Mouse (Mus musculus): ENCODE data around the gene Galk1.
"Not testable (repeated sequence)": the region's sequence is repeated elsewhere in the genome, so short reads cannot be mapped to it uniquely, and the experiment has no call there.

Gene Galk1

DNA sequence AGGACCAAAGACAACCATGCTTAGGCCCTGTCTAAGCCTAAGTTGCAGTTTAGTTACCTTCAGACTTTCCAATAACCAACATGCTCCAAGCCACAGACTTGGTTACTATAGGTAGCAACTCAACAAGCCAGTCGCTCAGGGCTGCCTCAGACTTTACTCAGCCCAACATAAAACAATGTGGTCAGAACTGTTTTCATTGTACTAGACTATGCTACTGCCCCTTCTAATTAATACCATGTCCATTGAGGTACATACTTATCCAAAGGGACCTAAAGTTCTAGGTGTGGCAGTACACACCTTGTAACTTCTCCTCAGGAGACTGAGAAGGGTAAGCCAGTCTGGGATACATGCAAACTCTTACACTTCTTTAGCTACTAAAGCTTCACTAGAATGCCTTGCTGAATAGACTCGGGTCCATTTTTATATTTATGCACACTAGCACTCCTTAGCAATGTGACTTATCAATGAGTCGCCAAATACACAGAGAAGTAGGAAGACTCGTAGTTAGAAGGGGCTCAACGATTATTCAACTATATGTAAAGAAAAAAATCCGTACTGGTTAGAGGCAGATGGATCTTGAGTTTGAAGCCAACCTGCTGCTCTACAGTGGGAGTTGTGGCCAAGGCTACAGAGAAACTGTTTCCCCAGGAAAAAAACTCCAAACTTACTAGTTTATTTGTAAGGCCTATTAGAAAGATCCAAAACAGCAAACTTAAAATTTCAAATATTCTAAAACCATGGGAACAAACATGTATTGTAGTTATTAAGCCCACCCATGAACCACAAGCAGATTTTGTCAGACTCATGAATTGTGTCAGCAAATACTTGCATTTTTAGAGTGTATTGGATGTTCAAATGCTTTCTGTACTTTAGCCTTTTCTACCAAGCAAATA, 9.1 kb upstream of the Galk1 start:
- Histone ChIP-seq H3K27me3 (ENCODE audit: insufficient read depth, low read length) (no peaks in the 10 kb centered on the region), H3K9me3 (ENCODE audit: low read length) (no peaks in the 10 kb centered on the region), H3K4me3 (replicated peaks; ENCODE audit: low read length) (no peak overlapping the region; the same call in 1 of the 2 replicates), H3K4me1 (replicated peaks; ENCODE audit: low read depth, low read length) (peaks cover 23% of the 10 kb centered on the region), H3K36me3 (ENCODE audit: insufficient read depth, low read length) (peaks cover 27% of the 10 kb centered on the region)
- no peak for TF ChIP-seq CTCF (conservative IDR thresholded peaks at IDR 0.05; ENCODE audit: low read length)
- TF ChIP-seq POU5F1 (IDR thresholded peaks at IDR 0.05; ENCODE audit: borderline replicate concordance, low read length): no peak
- no peak for TF ChIP-seq NANOG (IDR thresholded peaks at IDR 0.05; ENCODE audit: borderline replicate concordance, low read length)

DNA sequence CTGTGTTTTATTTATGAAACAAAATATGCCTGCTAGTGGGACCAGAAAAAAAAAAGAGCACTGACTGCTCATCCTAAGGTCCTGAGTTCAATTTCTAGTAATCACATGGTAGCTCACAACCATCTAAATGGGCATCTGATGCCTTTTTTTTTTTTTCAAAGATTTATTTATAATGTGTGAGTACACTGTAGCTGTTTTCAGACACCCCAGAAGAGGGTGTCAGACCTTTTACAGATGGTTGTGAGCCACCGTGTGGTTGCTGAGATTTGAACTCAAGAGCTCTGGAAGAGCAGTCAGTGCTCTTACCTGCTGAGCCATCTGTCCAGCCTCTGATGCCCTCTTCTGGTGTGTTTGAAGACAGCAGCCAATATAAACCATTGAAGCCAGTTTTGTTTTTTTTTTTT, 8.0 kb upstream of the Galk1 start:
- peaks cover 27% of the 10 kb centered on the region for H3K36me3 ChIP-seq (ENCODE audit: insufficient read depth, low read length)
- TF ChIP-seq NANOG (IDR thresholded peaks at IDR 0.05; ENCODE audit: borderline replicate concordance, low read length) (no peak), CTCF (conservative IDR thresholded peaks at IDR 0.05; ENCODE audit: low read length) (peak; percentile 17)
- H3K27me3 ChIP-seq (ENCODE audit: insufficient read depth, low read length): peaks cover 2% of the 10 kb centered on the region; the same call in 1 of the 2 replicates
- no peak overlapping the region for H3K4me3 ChIP-seq (replicated peaks; ENCODE audit: low read length)
- peaks cover 23% of the 10 kb centered on the region for H3K4me1 ChIP-seq (replicated peaks; ENCODE audit: low read depth, low read length)
- H3K9me3 ChIP-seq (ENCODE audit: low read length): no peaks in the 10 kb centered on the region

DNA sequence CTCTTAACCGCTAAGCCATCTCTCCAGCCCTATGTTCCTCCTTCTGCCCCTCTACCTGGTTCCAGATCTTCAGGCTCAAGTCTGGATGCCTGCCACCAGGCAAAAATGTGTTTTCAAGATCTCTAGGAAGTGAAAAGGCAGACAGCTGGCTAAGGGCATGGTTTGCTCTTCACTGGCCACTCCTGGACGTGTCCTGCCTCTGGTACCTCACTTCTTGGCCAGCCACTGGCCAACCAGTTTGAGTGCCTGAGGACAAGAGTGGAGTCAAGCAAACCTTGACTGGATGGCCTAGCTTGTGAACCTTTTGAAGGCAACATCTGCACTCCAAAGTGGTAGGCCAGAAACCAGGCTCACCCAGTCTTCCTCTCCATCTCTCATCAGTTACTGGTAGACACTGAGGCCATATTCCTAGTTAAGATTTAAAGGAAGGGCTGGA, 7.5 kb upstream of the Galk1 start:
- TF ChIP-seq POU5F1 (IDR thresholded peaks at IDR 0.05; ENCODE audit: borderline replicate concordance, low read length): no peak
- TF ChIP-seq CTCF (conservative IDR thresholded peaks at IDR 0.05; ENCODE audit: low read length): no peak
- no peak for TF ChIP-seq NANOG (IDR thresholded peaks at IDR 0.05; ENCODE audit: borderline replicate concordance, low read length)

DNA sequence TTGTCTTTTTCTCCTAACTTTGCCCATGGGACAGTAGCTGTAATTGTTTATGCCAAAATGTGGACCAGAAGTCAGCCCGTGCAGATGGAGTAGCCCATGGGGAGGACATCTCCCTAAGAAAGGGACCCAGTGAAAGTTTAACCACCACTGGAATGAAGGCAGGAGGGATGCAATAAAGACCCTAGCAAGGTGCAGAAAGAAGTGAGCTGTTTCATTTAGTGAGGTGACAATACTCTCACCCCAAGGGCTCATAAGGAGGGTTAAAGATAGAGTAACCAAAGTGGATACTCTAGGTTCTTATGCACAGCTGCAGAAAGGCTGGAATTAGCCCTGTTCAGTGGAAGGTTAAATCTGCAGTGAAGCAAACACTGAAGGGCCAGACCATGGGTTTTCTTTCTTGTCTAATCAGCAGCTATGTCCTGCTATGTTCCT, 6.9 kb upstream of the Galk1 start:
- TF ChIP-seq NANOG (IDR thresholded peaks at IDR 0.05; ENCODE audit: borderline replicate concordance, low read length) (no peak), CTCF (conservative IDR thresholded peaks at IDR 0.05; ENCODE audit: low read length) (no peak), POU5F1 (IDR thresholded peaks at IDR 0.05; ENCODE audit: borderline replicate concordance, low read length) (no peak)
- no peaks in the 10 kb centered on the region for H3K9me3 ChIP-seq (ENCODE audit: low read length)
- H3K4me1 ChIP-seq (replicated peaks; ENCODE audit: low read depth, low read length): peaks cover 23% of the 10 kb centered on the region
- peaks cover 5% of the 10 kb centered on the region; the same call in 1 of the 2 replicates for H3K27me3 ChIP-seq (ENCODE audit: insufficient read depth, low read length)
- H3K4me3 ChIP-seq (replicated peaks; ENCODE audit: low read length): no peak overlapping the region
- H3K36me3 ChIP-seq (ENCODE audit: insufficient read depth, low read length): peaks cover 27% of the 10 kb centered on the region

More for the DNA sequence above, 7.5 kb upstream of the Galk1 start:
- Histone ChIP-seq H3K9me3 (ENCODE audit: low read length) (no peaks in the 10 kb centered on the region), H3K4me1 (replicated peaks; ENCODE audit: low read depth, low read length) (peaks cover 23% of the 10 kb centered on the region), H3K36me3 (ENCODE audit: insufficient read depth, low read length) (peaks cover 27% of the 10 kb centered on the region), H3K27me3 (ENCODE audit: insufficient read depth, low read length) (peaks cover 2% of the 10 kb centered on the region; the same call in 1 of the 2 replicates), H3K4me3 (replicated peaks; ENCODE audit: low read length) (no peak overlapping the region)

DNA sequence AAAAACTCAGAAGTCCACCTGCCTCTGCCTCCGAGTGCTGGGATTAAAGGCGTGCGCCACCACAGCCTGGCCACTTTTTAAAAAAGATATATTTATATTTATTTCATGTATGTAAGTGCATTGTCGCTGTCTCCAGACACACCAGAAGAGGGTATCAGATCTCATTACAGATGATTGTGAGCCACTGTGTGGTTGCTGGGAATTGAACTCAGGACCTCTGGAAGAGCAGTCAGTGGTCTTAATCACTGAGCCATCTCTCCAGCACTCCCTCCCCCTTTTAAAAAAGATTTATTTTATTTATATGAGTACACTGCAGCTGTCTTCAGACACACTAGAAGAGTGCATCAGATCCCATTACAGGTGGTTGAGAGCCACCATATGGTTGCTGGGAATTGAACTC, 6.3 kb upstream of the Galk1 start:
- H3K36me3 ChIP-seq (ENCODE audit: insufficient read depth, low read length): peaks cover 27% of the 10 kb centered on the region

DNA sequence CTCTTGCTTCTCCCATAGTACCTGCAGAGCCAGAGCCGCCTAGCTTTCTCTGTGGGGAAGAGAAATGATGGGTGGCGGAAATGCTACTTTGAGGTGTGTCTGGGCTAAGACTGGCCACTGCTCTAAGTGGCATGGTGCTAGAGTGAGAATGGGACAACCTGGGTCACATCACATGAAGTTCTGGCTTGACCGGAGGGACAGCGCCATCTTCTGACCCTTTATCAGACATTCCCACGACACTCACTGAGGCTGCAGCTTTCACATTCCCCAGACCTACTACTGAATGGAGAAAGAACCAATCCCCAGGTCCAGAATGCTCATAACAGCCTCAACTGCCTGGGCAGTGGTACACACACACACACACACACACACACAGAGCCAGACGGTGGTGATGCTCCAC, 5.6 kb upstream of the Galk1 start:
- Histone ChIP-seq H3K9me3 (ENCODE audit: low read length) (no peaks in the 10 kb centered on the region), H3K36me3 (ENCODE audit: insufficient read depth, low read length) (peaks cover 22% of the 10 kb centered on the region), H3K4me1 (replicated peaks; ENCODE audit: low read depth, low read length) (peaks cover 27% of the 10 kb centered on the region), H3K27me3 (ENCODE audit: insufficient read depth, low read length) (peaks cover 5% of the 10 kb centered on the region; the same call in 1 of the 2 replicates), H3K4me3 (replicated peaks; ENCODE audit: low read length) (peak overlapping the region; percentile 68)
- TF ChIP-seq NANOG (IDR thresholded peaks at IDR 0.05; ENCODE audit: borderline replicate concordance, low read length) (no peak), CTCF (conservative IDR thresholded peaks at IDR 0.05; ENCODE audit: low read length) (peak; percentile 49), POU5F1 (IDR thresholded peaks at IDR 0.05; ENCODE audit: borderline replicate concordance, low read length) (no peak)

More for the DNA sequence above, 6.3 kb upstream of the Galk1 start:
- not testable (repeated sequence) for H3K4me3 ChIP-seq (replicated peaks; ENCODE audit: low read length); H3K27me3 ChIP-seq (ENCODE audit: insufficient read depth, low read length); H3K9me3 ChIP-seq (ENCODE audit: low read length)
- H3K4me1 ChIP-seq (replicated peaks; ENCODE audit: low read depth, low read length): peaks cover 23% of the 10 kb centered on the region

DNA sequence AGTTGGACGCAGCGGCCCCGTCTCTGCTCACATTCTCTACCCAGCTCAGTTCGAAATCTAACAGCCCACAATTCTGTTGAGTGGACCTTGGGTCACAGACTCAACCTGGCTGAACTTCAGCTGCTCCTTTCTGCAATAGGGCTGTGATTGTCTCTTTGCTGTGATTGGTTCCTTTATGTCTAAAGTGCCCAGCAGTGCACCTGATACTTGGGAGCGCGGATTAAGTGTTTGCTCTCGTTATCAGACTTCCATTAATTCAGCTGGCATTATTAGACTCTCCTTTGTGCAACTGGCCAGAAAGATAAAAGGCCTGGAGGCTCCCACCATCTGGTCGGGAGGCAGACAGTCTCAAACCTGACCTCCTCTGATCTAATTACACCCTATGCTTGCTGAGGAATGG, 2.3 kb upstream of the Galk1 start:
- peaks cover 39% of the 10 kb centered on the region for H3K4me1 ChIP-seq (replicated peaks; ENCODE audit: low read depth, low read length)
- no peak overlapping the region for H3K4me3 ChIP-seq (replicated peaks; ENCODE audit: low read length)
- TF ChIP-seq POU5F1 (IDR thresholded peaks at IDR 0.05; ENCODE audit: borderline replicate concordance, low read length) (no peak), CTCF (conservative IDR thresholded peaks at IDR 0.05; ENCODE audit: low read length) (no peak), NANOG (IDR thresholded peaks at IDR 0.05; ENCODE audit: borderline replicate concordance, low read length) (no peak)
- peaks cover 13% of the 10 kb centered on the region for H3K36me3 ChIP-seq (ENCODE audit: insufficient read depth, low read length)
- H3K27me3 ChIP-seq (ENCODE audit: insufficient read depth, low read length): peaks cover 5% of the 10 kb centered on the region
- no peaks in the 10 kb centered on the region for H3K9me3 ChIP-seq (ENCODE audit: low read length)

DNA sequence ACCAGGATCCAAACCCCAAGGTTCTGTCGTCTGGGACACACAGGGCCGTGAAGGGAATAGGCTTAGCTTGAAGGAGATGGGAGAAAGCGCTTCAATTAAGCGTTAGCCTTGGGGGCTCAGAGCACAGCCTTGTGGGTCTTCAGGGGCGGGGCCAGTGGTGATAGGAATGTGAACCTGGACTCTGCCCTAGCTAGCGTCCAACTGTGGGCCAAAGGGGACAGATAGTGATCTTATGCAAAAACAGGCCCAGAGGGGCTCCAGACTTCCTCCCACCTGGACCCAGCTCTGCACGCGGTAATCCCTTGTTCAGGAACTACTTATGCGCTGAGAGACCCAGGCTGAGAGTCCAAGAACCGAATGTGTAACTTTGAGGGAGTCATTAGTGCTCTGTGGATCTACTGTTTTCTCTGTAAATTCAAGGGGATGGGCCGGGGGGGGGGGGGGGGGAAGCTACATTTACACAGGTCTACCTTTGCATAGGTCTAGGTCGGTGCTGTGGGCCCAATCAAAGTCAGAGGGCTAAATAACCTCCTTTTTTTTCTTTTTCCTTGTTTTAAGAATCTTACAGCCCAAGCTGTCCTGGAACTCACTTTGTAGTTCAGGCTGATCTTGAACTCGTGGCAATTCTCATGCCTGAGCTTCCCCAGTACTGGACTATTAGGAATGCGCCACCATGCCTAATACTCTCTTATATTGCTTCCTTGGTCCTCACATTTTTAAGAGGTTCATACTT, 824 bp downstream of the Galk1 start:
- H3K27me3 ChIP-seq (ENCODE audit: insufficient read depth, low read length): peaks cover 5% of the 10 kb centered on the region
- TF ChIP-seq CTCF (conservative IDR thresholded peaks at IDR 0.05; ENCODE audit: low read length) (no peak), POU5F1 (IDR thresholded peaks at IDR 0.05; ENCODE audit: borderline replicate concordance, low read length) (no peak), NANOG (IDR thresholded peaks at IDR 0.05; ENCODE audit: borderline replicate concordance, low read length) (no peak)

More for the DNA sequence above, 824 bp downstream of the Galk1 start:
- Histone ChIP-seq H3K9me3 (ENCODE audit: low read length) (no peaks in the 10 kb centered on the region), H3K4me1 (replicated peaks; ENCODE audit: low read depth, low read length) (peaks cover 60% of the 10 kb centered on the region), H3K36me3 (ENCODE audit: insufficient read depth, low read length) (peaks cover 44% of the 10 kb centered on the region), H3K4me3 (replicated peaks; ENCODE audit: low read length) (peak overlapping the region; percentile 92)

All from E14TG2a.4 (cell line).